Mouse (Mus musculus) c-Kit-positive CD71-positive TER-119-positive erythroid progenitor cells, embryonic 14.5 days (primary cell): ENCODE results near the gene Mtrf1.
A peak's percentile ranks its signal among the peaks of the same experiment; 100 is the strongest.
"Not testable (repeated sequence)": the region's sequence is repeated elsewhere in the genome, so short reads cannot be mapped to it uniquely, and the experiment has no call there.

Experiments used
- DNase-seq: peaks from one replicate; pipeline ENCODE4 v3.0.0-alpha.2; 2013; ENCODE audit warnings: low spot score

Gene Mtrf1

GRCm38 (mm10) chr14:79397321-79398122, at the start of gene Mtrf1:
Gene Mtrf1 (plus strand): TSS chr14:79397772.
- DNase-seq: peak; percentile 71

GRCm38 (mm10) chr14:79358055-79358454, 39.5 kb upstream of the Mtrf1 start:
- peak; percentile 27 for DNase-seq

- DNase-seq: no peak
Measured at GRCm38 (mm10) chr14:79377041-79377440, 20.5 kb upstream of the Mtrf1 start.

GRCm38 (mm10) chr14:79383120-79383519, 14.5 kb upstream of the Mtrf1 start:
- DNase-seq: peak; percentile 34

GRCm38 (mm10) chr14:79388304-79388703, 9.3 kb upstream of the Mtrf1 start:
- no peak for DNase-seq

GRCm38 (mm10) chr14:79389438-79390264, 7.9 kb upstream of the Mtrf1 start:
- DNase-seq: peak; percentile 21

GRCm38 (mm10) chr14:79390265-79390926, 7.2 kb upstream of the Mtrf1 start, which contains the start of gene Naa16:
Gene Naa16 (minus strand): TSS chr14:79390778.
- peak; percentile 93 for DNase-seq

- DNase-seq: no peak
Measured at GRCm38 (mm10) chr14:79393289-79393688, 4.3 kb upstream of the Mtrf1 start.

- peak; percentile 72 for DNase-seq
Measured at GRCm38 (mm10) chr14:79394564-79394963, 3.0 kb upstream of the Mtrf1 start.

- no peak for DNase-seq
Measured at GRCm38 (mm10) chr14:79407641-79408040, 10.1 kb downstream of the Mtrf1 start.

GRCm38 (mm10) chr14:79409278-79409830, 11.8 kb downstream of the Mtrf1 start:
- no peak for DNase-seq

GRCm38 (mm10) chr14:79410662-79411061, 13.1 kb downstream of the Mtrf1 start:
- DNase-seq: no peak

- DNase-seq: no peak
Measured at GRCm38 (mm10) chr14:79413121-79413520, 15.5 kb downstream of the Mtrf1 start.

GRCm38 (mm10) chr14:79420083-79420685, 22.6 kb downstream of the Mtrf1 start:
- no peak for DNase-seq

GRCm38 (mm10) chr14:79425979-79426729, 28.6 kb downstream of the Mtrf1 start, which contains the start of gene Kbtbd7:
Gene Kbtbd7 (plus strand): TSS chr14:79426511.
- peak; percentile 93 for DNase-seq

- not testable (repeated sequence) for DNase-seq
Measured at GRCm38 (mm10) chr14:79426730-79427365, 29.3 kb downstream of the Mtrf1 start.

- DNase-seq: no peak
Measured at GRCm38 (mm10) chr14:79434068-79434467, 36.5 kb downstream of the Mtrf1 start.

- DNase-seq: no peak
Measured at GRCm38 (mm10) chr14:79440655-79441054, 43.1 kb downstream of the Mtrf1 start.

- DNase-seq: no peak
Measured at GRCm38 (mm10) chr14:79441441-79441840, 43.9 kb downstream of the Mtrf1 start.

- DNase-seq: no peak
Measured at GRCm38 (mm10) chr14:79444601-79445000, 47.0 kb downstream of the Mtrf1 start.
